Mouse (Mus musculus) megakaryocyte, embryonic 14.5 days (primary cell): ENCODE measurements around the gene Aamp. TPM values are rescaled to one million over a fixed set of nuclear protein-coding genes. Genes with fewer than 3 reads are reported as not detected.
"Not testable (repeated sequence)": the region's sequence is repeated elsewhere in the genome, so short reads cannot be mapped to it uniquely, and the experiment has no call there.

Experiments
- H3K27me3 ChIP-seq: replicated peaks from 2 replicates; pipeline ENCODE3; 2012; ENCODE audit warnings: inconsistent platforms
- H3K36me3 ChIP-seq: replicated peaks from 2 replicates; pipeline ENCODE3; 2012; ENCODE audit warnings: low read length, inconsistent platforms, mixed read lengths
- H3K4me1 ChIP-seq: 2 replicates; pipeline ENCODE4 v1.6.1; 2012; ENCODE audit warnings: inconsistent platforms
- H3K4me3 ChIP-seq: replicated peaks from 2 replicates; pipeline ENCODE3; 2012; ENCODE audit warnings: moderate library complexity, mild to moderate bottlenecking, inconsistent platforms
- H3K9me3 ChIP-seq: 2 replicates; pipeline ENCODE4 v1.6.1; 2012; ENCODE audit warnings: inconsistent platforms
- FLI1 ChIP-seq: IDR thresholded peaks from 2 replicates; pipeline ENCODE4 v1.6.1; 2012; ENCODE audit warnings: low read length, inconsistent platforms, mixed read lengths
- GATA1 ChIP-seq: IDR thresholded peaks from 3 replicates; pipeline ENCODE4 v1.6.1; 2012; ENCODE audit warnings: mixed read lengths, low read length, inconsistent platforms, borderline replicate concordance
- polyA plus RNA-seq: library from polyadenylated mRNA; stranded (reverse); fragments of >175 nt; gene quantifications from 2 replicates; pipeline ENCODE4 v1.2.3, GENCODE M21; 2012; ENCODE audit warnings: low replicate concordance; ENCODE audit not compliant: insufficient read depth

Gene Aamp
- polyA plus RNA-seq, 1 experiment, result 228 TPM

- Histone ChIP-seq H3K9me3 (no peaks in the 10 kb centered on the region), H3K27me3 (no peaks in the 10 kb centered on the region), H3K36me3 (peaks cover 85% of the 10 kb centered on the region), H3K4me3 (peak overlapping the region; percentile 72), H3K4me1 (peaks cover 100% of the 10 kb centered on the region)
- TF ChIP-seq FLI1 (no peak), GATA1 (no peak)
These were observed 8.9 kb upstream of the Aamp start for GRCm38 (mm10) chr1:74293306-74293960.

DNA sequence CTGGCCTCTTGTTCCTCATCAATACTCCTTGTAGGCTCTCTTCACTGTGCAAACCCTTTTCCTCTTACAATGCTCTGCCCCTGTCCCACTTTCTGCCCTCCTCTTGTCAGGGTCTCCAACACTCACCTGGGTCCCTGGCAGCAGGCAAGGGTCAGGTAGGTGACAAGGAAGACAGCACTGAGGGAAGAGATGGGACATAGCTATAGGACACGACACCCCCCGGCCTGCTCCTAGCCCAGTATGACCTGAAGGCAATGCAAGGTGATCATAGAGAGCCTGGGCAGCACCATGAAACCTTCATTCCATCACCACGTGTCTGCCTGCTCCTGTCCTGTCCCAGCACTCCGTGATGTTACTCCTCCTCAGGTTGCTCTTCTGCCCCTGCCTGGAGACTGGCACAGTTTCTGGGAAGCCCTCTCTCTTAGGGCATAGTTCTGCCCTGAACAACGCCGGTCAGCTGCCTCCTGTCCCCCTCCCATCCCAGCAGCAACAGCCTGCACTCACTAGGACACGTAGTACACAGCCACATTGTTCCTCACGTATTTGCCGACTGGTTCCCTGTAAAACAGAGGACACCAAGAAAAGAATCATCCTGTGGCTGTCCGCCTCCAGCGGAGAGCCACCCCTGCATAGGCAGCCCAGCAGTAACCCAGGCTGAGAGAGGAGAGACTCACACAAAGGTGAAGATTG lies 7.9 kb upstream of the Aamp start:
- Histone ChIP-seq H3K9me3 (no peaks in the 10 kb centered on the region), H3K4me1 (peaks cover 98% of the 10 kb centered on the region), H3K36me3 (peaks cover 85% of the 10 kb centered on the region), H3K4me3 (no peak overlapping the region), H3K27me3 (no peaks in the 10 kb centered on the region)
- TF ChIP-seq FLI1 (no peak), GATA1 (no peak)

- H3K36me3 ChIP-seq, result peaks cover 84% of the 10 kb centered on the region
- H3K9me3 ChIP-seq, result no peaks in the 10 kb centered on the region
- TF ChIP-seq FLI1 (no peak), GATA1 (no peak)
- no peak overlapping the region for H3K4me3 ChIP-seq
- peaks cover 96% of the 10 kb centered on the region for H3K4me1 ChIP-seq
- no peaks in the 10 kb centered on the region for H3K27me3 ChIP-seq
These were observed 5.6 kb upstream of the Aamp start for GRCm38 (mm10) chr1:74290141-74290540.

DNA sequence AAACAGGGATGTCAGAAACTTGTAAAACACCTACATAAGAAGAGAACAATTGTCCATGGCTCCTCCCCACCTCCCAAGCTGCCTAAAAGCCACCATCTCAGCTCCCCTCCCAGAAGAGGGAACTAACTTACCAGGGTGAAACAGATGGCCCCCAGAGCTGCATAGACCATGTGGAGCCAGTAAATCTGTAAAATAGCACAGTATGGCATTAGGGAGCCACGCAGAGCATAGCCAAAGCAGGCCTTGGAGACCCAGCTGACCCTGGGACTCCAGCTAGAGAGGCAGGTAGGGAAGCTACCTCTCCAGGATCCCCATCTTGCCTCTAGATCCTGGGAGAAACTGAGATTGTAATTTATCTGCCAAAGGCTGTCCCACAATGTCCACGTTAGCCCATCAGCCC lies 5.2 kb upstream of the Aamp start:
- Histone ChIP-seq H3K4me1 (peaks cover 92% of the 10 kb centered on the region), H3K36me3 (peaks cover 80% of the 10 kb centered on the region), H3K27me3 (no peaks in the 10 kb centered on the region), H3K4me3 (no peak overlapping the region), H3K9me3 (no peaks in the 10 kb centered on the region)
- no peak for TF ChIP-seq FLI1
- TF ChIP-seq GATA1, result no peak

- Histone ChIP-seq H3K36me3 (peaks cover 77% of the 10 kb centered on the region), H3K4me1 (peaks cover 87% of the 10 kb centered on the region), H3K4me3 (no peak overlapping the region), H3K27me3 (no peaks in the 10 kb centered on the region), H3K9me3 (no peaks in the 10 kb centered on the region)
- TF ChIP-seq GATA1 (no peak), FLI1 (no peak)
These were observed 4.7 kb upstream of the Aamp start for GRCm38 (mm10) chr1:74289248-74289647.

GRCm38 (mm10) chr1:74288327-74288726 lies 3.8 kb upstream of the Aamp start:
- TF ChIP-seq GATA1 (no peak), FLI1 (no peak)
- no peak overlapping the region for H3K4me3 ChIP-seq
- no peaks in the 10 kb centered on the region for H3K9me3 ChIP-seq
- H3K27me3 ChIP-seq, result no peaks in the 10 kb centered on the region
- peaks cover 87% of the 10 kb centered on the region for H3K4me1 ChIP-seq
- H3K36me3 ChIP-seq, result peaks cover 70% of the 10 kb centered on the region

GRCm38 (mm10) chr1:74286869-74287607 lies 2.5 kb upstream of the Aamp start:
- not testable (repeated sequence) for H3K27me3 ChIP-seq, H3K9me3 ChIP-seq
- Histone ChIP-seq H3K36me3 (peaks cover 70% of the 10 kb centered on the region), H3K4me1 (peaks cover 85% of the 10 kb centered on the region), H3K4me3 (peak overlapping the region; percentile 14)

DNA sequence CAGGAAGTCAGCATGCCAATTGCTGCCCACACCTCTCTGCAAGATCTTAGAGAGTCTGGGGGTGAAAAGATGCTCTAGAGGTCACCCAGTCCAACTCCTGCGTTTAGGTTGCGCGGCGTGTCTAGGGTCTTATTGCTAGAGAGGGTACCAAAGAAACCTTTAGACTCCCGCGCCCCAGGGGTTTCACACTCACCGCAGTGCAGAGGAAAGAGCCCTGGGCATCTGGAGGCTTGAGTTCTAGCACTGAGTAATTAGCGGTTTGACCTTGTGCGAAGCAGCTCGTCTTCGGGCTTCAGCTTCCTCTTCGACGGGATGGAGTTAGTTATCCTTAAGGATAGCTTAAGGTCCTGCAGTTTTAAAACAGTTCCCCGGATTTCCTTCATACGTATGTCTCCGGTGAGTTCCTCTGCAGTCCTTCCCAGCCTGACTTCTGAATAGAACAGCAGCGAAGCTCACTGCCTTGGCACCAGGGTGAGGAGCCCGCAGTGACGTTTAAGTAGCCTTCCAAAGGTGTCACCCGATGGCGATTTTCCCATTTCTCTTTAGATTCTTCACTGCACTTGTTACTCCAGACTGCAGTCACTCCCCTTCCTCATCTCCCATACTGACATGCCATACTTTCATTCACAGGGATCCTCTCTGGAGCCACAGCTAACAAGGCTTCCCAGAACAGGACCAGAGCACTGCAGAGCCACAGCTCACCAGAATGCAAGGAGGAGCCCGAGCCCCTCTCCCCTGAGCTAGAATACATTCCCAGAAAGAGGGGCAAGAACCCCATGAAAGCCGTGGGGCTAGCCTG lies 873 bp upstream of the Aamp start:
- H3K36me3 ChIP-seq, result peaks cover 70% of the 10 kb centered on the region
- H3K9me3 ChIP-seq, result no peaks in the 10 kb centered on the region
- peaks cover 80% of the 10 kb centered on the region for H3K4me1 ChIP-seq

DNA sequence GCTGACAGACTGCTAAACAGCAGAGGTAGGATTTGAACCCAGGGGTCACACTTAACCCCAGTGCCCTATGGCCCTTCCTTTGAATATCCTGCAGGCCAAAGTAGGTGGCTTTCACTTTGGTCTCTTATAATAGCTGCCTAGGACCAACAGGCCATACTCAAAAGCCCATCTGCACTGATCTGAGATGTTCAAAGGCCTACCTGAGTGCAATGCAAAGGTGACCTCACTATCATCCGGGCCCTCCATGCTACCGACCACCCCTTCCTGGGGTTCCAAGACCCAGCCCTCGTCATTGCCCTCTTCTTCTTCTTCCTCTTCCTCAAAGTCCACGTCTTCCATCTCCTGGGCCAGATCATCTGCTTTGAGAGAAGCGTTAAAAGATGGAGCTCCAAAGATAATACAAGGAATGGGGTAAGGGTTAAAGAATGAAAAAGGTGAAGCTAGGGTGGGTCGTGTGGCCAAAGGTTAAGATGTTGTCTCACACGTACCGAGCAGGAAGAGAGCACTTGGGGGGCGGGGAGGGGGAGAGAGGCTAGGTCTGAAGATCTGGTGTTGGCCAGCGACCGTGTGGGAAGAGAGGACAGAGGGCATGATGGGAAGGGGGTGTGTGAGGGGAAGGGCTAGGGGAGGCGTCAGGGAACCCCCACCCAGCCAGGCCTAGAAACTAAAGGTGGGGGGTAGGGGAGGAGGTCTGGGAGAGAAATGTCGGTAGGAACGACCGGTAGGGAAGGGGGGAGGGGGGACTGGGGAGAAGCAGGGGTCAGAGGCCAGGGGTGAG lies 663 bp downstream of the Aamp start:
- TF ChIP-seq GATA1 (no peak), FLI1 (no peak)
- Histone ChIP-seq H3K4me3 (peak overlapping the region; percentile 95), H3K27me3 (peaks cover 3% of the 10 kb centered on the region), H3K36me3 (peaks cover 70% of the 10 kb centered on the region), H3K4me1 (peaks cover 77% of the 10 kb centered on the region), H3K9me3 (no peaks in the 10 kb centered on the region)

More for the DNA sequence above, 873 bp upstream of the Aamp start:
- Histone ChIP-seq H3K4me3 (peak overlapping the region; percentile 95), H3K27me3 (no peaks in the 10 kb centered on the region)
- no peak for TF ChIP-seq FLI1
- TF ChIP-seq GATA1, result no peak
